Mouse (Mus musculus) spleen, postnatal 10 days (tissue): ENCODE measurements around the gene Prkce.

Experiments used
- DNase-seq, 2 experiments: peaks; one replicate each; pipeline ENCODE4 v3.0.0; 2021 to 2022; ENCODE audit warnings: low spot score in 2 of 2

Gene Prkce

GRCm38 (mm10) chr17:86444578-86445419 lies 277.2 kb downstream of the Prkce start:
- DNase-seq, result peak; percentile 80 to 92

DNA sequence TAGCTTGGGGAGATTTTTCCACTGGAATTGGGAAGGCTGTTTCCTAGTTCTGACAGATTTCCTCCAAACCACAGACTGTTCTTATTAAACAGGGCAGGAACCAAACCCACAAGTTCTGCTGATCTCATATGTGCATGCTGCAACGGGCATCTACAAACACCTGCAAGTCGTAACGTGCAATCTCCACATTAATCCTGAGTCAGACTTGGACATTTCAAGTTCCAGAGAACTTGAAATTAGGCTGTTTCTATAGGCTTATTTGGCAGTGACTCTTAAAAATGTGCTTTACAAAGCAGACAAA lies 277.8 kb downstream of the Prkce start:
- DNase-seq, result no peak

DNA sequence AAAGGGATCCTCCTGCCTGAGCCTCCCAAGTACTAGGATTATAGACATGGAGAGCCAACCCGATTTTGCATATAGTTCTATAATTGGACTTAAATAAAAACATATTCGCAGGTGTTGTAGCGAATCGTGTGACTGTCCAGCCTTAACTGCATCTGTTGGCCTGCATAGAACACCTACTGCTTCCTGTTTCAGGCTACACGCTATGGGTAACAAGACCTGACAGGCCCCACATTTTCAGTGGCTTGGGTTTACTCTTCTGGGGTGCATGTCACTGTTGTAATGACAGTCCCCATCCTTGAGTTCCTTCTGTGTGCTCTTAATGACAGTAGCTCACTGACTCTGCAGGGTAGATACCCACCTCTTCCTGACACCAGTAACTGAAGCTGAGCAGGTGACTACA lies 278.3 kb downstream of the Prkce start:
- DNase-seq, result no peak

DNA sequence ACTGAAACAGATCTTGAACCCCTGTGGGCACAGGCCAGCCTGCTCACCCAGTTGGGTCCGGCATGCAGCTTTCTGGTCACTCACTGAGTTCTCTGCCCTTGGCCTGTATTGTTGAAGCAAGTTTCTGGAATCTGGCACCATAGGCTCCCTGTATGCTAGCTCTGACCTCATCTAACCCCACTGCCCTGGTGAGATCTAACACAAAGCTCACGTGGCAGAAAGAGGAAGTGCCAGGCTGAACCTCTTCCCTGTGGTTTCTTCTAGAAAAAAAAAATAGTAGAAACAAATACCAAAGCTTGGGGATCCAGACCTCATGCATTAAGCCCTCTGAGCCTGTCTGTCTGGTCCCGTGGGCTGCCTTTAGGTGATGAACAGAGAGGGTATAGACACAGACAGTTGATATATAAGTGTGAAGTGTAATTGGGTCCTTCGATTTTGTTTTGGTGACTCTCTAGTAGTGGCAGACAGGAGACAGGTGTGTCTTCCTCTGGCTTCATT lies 279.6 kb downstream of the Prkce start:
- DNase-seq, result peak in 1 of 2 experiments; percentile 47

DNA sequence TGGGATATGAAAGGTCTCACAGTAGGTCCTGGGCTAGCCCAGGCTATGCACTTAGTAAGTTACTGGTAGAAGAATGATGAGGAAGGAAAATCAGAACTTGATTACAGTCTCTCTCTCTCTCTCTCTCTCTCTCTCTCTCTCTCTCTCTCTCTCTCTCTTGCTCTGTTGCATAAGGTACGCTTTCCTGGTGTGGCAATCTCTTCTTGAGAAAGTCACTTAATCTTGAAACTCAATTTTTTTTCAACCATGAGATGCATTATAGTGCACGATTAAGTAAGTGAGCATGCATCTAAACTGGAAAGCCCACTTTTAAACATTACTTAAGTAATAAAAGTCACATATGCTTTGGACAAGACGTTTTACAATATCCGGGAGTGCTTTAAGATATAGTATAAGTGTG lies 285.3 kb downstream of the Prkce start:
- no peak for DNase-seq

DNA sequence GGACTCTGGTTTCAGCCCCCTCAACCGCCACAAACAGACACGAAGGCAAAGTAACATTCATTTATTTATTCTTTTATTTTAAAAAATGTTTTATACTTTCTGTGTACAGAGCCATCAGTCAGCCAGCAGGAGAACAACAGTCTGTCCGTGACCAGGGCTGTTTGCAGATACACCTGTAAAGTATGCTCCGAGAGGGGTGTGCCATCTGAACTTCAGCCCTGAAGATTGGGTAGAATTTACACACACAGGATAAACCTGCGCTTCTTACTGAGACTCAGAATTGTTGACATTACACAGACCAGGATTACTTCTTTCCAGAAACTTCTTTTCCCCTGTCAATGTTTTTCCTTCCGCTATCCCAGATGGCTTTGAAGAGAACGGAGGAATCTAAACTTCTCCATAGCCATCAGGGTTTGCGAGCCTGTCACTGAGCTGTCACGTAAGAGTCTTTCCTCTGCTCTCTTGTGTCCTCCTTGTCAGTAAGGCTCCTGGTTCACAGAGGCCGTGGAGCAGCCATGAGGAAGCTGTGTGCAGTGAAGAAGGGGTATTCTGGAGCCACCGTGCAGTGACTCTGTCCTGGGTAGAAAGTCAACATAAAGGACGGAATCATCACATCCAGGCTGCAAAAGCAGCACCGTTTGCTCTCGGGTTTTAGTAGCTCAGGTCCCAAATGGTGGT lies 286.2 kb downstream of the Prkce start:
- DNase-seq, result no peak

DNA sequence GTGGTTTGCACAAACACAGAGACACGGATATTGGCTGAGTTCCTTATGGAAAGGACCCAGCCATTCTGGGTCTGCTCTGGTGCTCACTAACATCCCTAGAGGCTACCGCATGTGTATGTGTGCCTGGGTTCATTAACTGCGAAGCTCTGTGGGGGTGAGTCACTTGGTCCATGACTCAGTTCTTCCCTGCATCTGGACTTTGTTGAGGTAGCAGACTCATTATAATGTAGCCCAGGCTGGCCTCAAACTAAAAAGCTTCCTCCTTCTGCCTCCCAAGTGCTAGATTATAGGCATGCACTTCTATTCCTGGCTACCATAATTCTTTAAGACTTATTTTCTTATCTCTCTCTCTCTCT lies 286.7 kb downstream of the Prkce start:
- DNase-seq, result no peak

DNA sequence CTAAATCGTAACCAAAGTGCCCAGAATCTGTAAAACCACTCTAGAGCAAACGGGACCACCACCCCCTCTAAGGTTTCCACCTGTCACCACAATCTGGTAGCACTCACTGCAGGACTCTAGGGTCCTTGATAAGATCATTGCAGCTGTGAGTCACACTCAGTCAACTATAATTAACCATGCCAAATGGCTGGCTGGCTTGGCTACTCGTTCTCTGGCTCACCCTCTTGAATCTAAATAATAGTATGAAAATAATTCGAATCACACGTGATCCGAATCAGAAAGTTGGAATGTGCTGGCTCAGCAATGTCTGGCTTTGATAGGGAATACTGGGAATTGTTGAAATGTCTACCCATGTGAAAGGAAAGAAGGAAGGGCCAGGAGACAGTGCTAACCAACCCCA lies 288.9 kb downstream of the Prkce start:
- no peak for DNase-seq

DNA sequence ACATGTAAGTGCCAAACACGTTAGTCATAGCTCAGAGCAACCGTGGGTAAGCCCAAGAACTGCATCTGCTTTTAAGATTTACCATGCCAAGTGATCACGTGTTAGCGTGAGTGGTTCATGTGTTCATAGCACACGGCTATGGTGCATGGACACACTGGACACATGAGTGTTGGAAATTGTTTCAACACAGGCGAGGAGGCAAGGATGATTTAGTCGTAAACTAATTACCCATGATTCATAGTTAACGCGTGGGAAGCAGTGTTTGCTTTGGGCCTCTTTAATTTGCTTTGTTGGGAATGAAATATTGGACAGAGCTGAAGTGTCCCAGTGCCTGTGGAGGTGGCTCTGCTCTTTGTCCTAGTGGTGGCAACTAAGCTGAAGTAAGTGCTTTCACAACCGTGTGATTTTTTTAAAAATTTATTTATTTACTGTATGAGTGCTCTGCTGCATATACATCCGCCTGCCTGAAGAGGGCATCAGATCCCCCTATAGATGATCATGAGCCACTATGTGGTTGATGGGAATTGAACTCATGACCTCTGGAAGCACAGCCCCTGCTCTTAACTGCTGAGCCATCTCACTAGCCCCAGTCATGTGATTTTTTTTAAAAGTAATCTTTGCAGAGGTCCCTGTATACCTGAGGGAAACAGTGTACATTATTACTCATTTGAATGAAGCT lies 290.9 kb downstream of the Prkce start:
- DNase-seq, result no peak

- DNase-seq, result no peak
Measured at GRCm38 (mm10) chr17:86460645-86461430, 293.3 kb downstream of the Prkce start.

GRCm38 (mm10) chr17:86463369-86463768 lies 295.8 kb downstream of the Prkce start:
- no peak for DNase-seq

DNA sequence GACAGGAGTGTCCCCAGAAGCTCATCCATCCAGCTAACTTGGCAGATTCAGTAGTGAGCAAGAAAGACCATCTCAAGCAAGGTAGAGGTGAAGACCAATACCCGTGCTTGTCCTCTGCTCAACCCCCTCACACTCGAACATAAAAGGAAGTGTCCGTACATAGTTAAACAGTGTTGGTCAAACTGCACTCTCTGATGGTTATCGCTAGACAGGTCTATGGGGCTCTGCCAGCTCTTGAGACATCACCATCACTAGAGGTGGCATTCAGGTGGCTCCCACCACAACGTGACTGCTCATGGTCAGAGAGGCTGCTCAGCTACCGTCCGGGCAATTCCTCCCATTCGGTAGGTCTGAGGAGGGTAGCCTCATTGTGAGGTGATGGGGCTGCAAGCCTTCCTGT lies 296.6 kb downstream of the Prkce start:
- no peak for DNase-seq

DNA sequence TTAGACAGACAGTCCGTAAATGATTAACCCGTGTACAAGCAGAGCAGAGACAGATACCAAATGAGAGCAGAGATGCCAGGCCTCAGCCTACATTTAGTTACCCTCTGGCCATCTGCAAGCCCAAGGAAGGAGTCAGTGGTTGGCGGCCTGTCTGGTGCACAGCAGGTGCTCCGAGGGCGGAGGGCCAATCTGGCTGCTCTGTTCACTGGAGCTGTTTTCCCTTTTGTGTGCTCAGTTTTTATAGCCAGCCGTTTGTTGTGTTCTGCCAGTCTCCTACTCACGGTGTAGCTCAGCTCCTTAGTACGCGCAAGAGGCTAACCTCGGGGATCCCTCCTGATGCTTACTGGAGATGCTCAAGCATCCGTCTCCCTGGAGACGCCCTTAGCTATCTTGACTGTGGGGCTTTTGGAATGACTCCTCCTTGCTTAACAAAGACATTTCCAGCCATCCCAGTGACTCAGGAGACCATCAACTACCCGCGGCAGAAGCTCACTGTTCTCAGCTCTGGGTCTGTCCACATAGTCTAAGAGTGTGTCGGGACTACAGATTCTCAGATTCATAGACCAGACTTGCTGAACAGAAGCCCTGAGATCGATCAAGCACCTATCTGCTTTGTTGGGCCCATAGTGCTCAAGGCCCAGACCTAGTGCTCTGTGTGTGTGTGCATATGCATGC lies 297.2 kb downstream of the Prkce start:
- no peak for DNase-seq

DNA sequence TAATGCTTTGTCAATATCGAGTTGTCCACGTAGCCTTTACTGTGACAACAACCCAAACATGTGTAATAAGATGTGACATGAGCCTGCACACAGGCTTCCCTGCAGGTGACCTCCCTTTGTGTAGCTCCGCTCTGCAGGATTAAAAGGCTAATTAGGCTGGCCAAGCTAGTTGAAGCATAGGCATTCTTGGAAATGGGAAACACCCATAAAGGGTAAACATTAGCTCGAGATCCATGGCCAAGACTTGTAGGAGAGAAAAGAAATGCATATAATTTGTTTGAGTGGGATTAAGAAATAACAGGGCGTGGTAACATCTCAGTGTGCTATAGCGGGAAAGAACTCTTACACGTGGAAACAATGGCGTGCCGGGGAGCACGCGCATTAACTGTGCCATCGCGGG lies 298.3 kb downstream of the Prkce start:
- DNase-seq, result no peak

GRCm38 (mm10) chr17:86466412-86466811 lies 298.8 kb downstream of the Prkce start:
- no peak for DNase-seq

DNA sequence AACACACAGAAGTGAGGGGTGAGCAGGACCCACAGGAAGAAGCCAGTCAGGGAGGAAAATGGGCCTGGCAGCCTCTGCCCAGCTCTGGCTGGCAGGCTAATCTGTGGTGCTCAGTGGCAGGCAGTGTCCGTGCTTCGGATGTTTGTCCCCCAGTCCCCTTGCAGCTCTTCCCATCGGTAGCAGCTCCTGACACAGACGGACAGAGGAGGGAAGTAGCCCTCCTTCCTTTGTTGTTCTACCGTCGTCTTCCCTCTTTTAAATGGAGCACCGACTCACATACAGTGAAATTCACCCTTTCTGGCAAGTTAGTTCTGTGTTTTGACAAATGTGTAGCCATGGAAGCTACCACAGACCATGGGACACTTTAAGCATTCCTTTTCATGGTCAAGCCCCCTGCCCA lies 299.3 kb downstream of the Prkce start:
- DNase-seq, result no peak

GRCm38 (mm10) chr17:86467291-86467898 lies 299.8 kb downstream of the Prkce start:
- DNase-seq, result no peak

DNA sequence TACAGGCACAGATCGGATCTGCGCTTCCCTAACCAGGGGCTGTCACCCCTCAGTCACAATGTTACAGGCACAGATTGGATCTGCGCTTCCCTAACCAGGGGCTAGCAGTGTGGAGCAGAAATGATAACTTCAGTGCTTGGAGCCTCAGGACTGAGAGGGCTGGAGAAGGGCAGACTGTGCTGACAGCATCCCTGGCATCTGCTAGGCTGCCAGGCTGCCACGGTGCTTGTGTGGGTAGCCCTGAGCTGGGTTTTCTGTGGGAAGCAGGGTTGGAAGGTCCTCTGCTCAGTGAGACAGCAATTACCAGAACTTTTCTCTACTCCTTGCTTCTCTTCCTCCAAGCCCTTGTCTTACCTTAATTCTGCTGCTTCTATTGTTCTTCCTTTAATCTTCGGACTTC lies 300.4 kb downstream of the Prkce start:
- no peak for DNase-seq

GRCm38 (mm10) chr17:86470160-86470559 lies 302.6 kb downstream of the Prkce start:
- DNase-seq, result no peak

DNA sequence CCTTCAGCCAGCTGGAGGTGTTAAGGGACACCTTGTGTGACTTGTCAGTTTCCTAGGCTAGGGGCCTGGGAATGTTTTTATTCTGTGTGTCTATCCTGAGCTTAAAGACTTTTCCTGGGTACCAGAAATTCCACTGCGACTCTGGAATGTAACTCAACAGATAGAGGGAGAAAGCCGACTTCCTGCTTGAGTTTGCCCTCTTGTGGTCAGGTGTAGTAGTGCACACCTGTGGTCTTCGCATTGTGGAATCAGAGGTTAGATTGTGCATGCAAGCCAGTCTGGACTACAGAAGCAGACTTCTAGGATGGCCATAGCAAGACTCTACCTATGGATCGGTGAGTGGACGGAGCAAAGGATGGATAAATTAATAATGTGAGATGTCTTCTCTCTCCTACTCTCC lies 304.1 kb downstream of the Prkce start:
- DNase-seq, result peak; percentile 36 to 63

DNA sequence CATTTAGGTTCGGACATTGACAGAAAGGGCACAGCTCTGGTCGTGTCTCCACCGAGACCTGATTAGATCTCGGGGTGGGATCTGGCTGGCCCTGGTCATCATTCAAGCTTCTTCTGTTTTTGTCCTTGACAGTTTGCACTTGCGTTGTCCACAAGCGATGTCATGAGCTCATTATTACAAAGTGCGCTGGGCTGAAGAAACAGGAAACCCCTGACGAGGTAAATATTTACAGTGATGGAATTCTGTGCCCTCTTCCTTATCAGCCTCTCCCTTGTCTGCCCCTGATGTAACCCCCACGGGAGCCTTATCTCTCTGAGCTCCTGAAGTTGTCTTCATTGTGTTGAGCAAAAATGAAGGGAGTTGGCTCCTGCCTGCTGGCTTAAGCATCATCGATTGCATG lies 309.1 kb downstream of the Prkce start:
- DNase-seq, result no peak
